Mouse (Mus musculus) limb, embryonic 11.5 days (tissue): ENCODE measurements at regions not wholly inside any gene's neighbourhood (a gene's known extent, or its start where the extent isn't known, plus 50 kb on each side); places are given as distances from the start of the nearest gene placed in this dataset.

Experiments used
- ATAC-seq: fragments of 200-750 bp; cut with Nextera tagmentation; 2 replicates; pipeline ENCODE4 v1.8.0; 2017; ENCODE audit warnings: low read depth; ENCODE audit not compliant: insufficient number of reproducible peaks, low FRiP score, low TSS enrichment
- DNase-seq: peaks from one replicate; pipeline ENCODE4 v3.0.0-alpha.2; 2015; ENCODE audit warnings: low spot score
- H3K27ac ChIP-seq: fragments of 300-500 bp; sonication (generic); replicated peaks from 2 replicates; pipeline ENCODE4 v1.5.1; 2014; ENCODE audit warnings: low read depth, mild to moderate bottlenecking, low read length
- H3K27me3 ChIP-seq: fragments of 300-500 bp; sonication (generic); 2 replicates; pipeline ENCODE4 v1.6.1; 2014; ENCODE audit warnings: mild to moderate bottlenecking, low read length, mixed read lengths; ENCODE audit not compliant: control insufficient read depth, insufficient read depth
- H3K36me3 ChIP-seq: fragments of 300-500 bp; sonication (generic); 2 replicates; pipeline ENCODE4 v1.6.1; 2014; ENCODE audit warnings: mild to moderate bottlenecking, low read length, moderate library complexity, mixed read lengths; ENCODE audit not compliant: control insufficient read depth, insufficient read depth
- H3K4me1 ChIP-seq: fragments of 300-500 bp; sonication (generic); 2 replicates; pipeline ENCODE4 v1.6.1; 2014; ENCODE audit warnings: low read length, mixed read lengths; ENCODE audit not compliant: control insufficient read depth, insufficient read depth
- H3K4me2 ChIP-seq: fragments of 300-500 bp; sonication (generic); 2 replicates; pipeline ENCODE4 v1.6.1; 2014; ENCODE audit warnings: low read depth, mild to moderate bottlenecking, moderate library complexity; ENCODE audit not compliant: severe bottlenecking
- H3K4me3 ChIP-seq: fragments of 300-500 bp; sonication (generic); 2 replicates; pipeline ENCODE4 v1.5.1; 2014; ENCODE audit warnings: low read depth, low read length
- H3K9ac ChIP-seq: fragments of 300-500 bp; sonication (generic); 2 replicates; pipeline ENCODE4 v1.6.1; 2014; ENCODE audit warnings: mild to moderate bottlenecking, low read length
- H3K9me3 ChIP-seq: fragments of 300-500 bp; sonication (generic); 2 replicates; pipeline ENCODE4 v1.6.1; 2016; ENCODE audit warnings: low read length; ENCODE audit not compliant: control insufficient read depth
- WGBS: fragments of 180-500 bp; shearing (Covaris S2); extraction: QIAGEN DNeasy Blood & Tissue Kit; methylation state at CpG from one replicate; pipeline ENCODE4 v1.1.7; 2014; 5-methylcytosine and 5-hydroxymethylcytosine counted together

DNA sequence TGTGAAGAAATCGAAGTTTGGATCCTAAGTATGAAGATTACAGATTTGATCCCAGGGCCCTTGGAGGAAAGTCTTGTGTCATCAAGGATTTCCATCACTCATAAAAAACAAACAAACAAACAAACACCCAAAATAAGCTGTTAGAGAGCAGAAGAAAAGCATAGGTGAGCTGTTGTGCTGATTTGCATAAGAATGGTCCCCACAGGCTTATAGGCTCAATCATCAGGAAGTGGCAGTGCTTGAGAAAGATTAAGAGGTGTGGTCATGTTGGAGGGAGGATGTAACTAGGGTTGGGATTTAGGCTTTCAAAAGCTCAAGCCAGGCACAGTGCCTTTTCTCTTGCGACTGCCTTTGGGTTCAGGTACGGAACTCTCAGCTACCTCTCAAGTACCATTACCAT is 205.1 kb downstream of the Gm10260 start:
- Histone ChIP-seq H3K4me1 (no peaks in the 10 kb centered on the region), H3K27ac (no peak overlapping the region), H3K36me3 (no peaks in the 10 kb centered on the region), H3K9ac (no peak overlapping the region), H3K9me3 (no peaks in the 10 kb centered on the region), H3K4me2 (no peak overlapping the region), H3K4me3 (no peak overlapping the region), H3K27me3 (no peaks in the 10 kb centered on the region)
- DNase-seq = no peak
- ATAC-seq = no peak
- 85% methylated on average over 3 of the region's 3 CpGs for WGBS

DNA sequence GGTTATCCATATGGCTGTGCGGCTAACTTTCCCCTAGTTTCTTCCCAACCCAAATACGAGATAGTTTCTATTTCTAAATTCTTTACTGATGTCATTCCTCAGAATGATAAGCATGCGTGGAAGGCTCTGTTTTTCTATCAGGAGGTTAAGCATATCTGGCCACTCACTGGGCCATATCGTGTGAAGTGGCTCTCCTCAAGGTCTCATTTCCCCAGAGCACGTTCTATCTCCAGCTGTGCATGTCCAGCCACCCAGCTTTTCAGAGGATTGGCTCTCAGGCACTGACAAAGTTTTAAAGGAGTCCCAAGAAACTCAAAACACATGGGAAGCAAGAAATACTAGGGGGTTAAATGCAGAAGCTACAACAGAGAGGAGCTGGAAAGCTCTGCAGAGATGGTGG is 205.8 kb downstream of the Gm10260 start:
- H3K4me2 ChIP-seq = no peak overlapping the region
- DNase-seq (no peak), ATAC-seq (no peak)
- no peaks in the 10 kb centered on the region for H3K9me3 ChIP-seq
- no peak overlapping the region for H3K9ac ChIP-seq
- no peaks in the 10 kb centered on the region for H3K27me3 ChIP-seq
- no peak overlapping the region for H3K4me3 ChIP-seq
- no peak overlapping the region for H3K27ac ChIP-seq
- no peaks in the 10 kb centered on the region for H3K36me3 ChIP-seq
- H3K4me1 ChIP-seq = no peaks in the 10 kb centered on the region
- 59% methylated on average over 5 of the region's 5 CpGs for WGBS

- 65% methylated on average over 4 of the region's 4 CpGs for WGBS
- Histone ChIP-seq H3K9ac (no peak overlapping the region), H3K27ac (no peak overlapping the region), H3K9me3 (no peaks in the 10 kb centered on the region), H3K36me3 (no peaks in the 10 kb centered on the region), H3K4me1 (no peaks in the 10 kb centered on the region), H3K4me2 (no peak overlapping the region), H3K27me3 (no peaks in the 10 kb centered on the region), H3K4me3 (no peak overlapping the region)
- DNase-seq = no peak
- no peak for ATAC-seq
Measured at GRCm38 (mm10) chr13:97552236-97552635, 208.2 kb downstream of the Gm10260 start.

DNA sequence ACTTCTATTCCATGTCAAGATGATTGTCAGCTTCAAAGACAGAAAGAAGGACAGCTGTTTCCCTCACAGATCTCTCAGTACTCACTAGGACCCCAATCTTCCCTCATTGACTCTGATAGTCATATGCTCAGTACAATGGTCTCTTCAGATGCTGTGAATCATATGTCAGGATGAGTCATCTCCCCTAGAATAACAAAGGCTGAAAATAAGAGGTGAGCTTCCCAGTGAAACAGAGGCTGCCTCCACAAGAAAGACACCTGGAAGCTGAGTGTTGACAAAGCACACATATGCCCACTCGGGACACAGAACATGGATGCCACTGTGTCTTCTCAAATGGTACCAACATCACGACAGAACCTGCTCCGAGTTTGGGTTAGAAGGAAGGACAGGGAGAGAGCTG is 209.6 kb downstream of the Gm10260 start:
- no peak overlapping the region for H3K4me2 ChIP-seq
- H3K4me3 ChIP-seq = no peak overlapping the region
- no peak overlapping the region for H3K9ac ChIP-seq
- ATAC-seq = no peak
- no peaks in the 10 kb centered on the region for H3K9me3 ChIP-seq
- no peak for DNase-seq
- H3K36me3 ChIP-seq = no peaks in the 10 kb centered on the region
- no peak overlapping the region for H3K27ac ChIP-seq
- no peaks in the 10 kb centered on the region for H3K4me1 ChIP-seq
- 89% methylated on average over 3 of the region's 3 CpGs for WGBS
- no peaks in the 10 kb centered on the region for H3K27me3 ChIP-seq

DNA sequence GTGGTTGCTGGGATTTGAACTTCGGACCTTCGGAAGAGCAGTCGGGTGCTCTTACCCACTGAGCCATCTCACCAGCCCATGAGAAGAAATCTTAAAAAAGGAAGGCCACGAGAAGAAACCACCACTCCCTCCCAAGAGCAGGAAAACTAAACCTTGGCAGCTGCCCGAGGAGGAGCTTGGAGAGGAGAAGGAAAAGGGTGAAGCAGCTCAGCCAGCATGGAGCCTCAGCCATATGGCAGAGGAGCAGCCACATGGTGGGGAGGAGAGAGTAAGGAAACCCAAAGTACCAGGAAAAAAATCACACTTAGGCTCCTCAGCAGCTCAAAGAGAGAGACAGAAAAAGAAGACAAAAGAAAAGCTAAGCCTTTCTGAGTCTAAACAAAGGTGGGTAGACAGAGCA is 210.3 kb downstream of the Gm10260 start:
- 90% methylated on average over 5 of the region's 5 CpGs for WGBS
- no peak overlapping the region for H3K9ac ChIP-seq
- no peaks in the 10 kb centered on the region for H3K4me1 ChIP-seq
- no peaks in the 10 kb centered on the region for H3K36me3 ChIP-seq
- no peaks in the 10 kb centered on the region for H3K9me3 ChIP-seq
- ATAC-seq = no peak
- no peak for DNase-seq
- H3K4me2 ChIP-seq = no peak overlapping the region
- H3K27ac ChIP-seq = no peak overlapping the region
- no peak overlapping the region for H3K4me3 ChIP-seq
- H3K27me3 ChIP-seq = no peaks in the 10 kb centered on the region

DNA sequence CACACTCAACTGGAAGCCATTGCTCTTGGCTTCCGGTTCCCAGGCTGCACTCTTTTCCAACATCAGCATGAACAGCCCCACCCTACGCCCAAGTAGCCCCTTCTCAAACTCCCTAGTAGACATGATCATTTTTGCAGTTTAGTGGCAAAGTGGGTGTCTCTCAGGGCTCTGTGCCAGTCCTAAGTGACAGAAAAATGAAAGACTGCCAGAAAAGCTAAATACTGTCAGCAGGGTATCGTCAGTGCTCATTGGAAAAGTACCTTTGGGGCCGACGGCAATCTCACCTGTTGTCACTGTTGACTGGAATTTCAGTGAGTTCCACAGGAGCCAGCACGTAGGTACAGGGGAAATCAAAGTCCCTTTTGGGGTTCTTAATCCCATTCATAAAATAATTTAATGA is 211.0 kb downstream of the Gm10260 start:
- H3K4me3 ChIP-seq = no peak overlapping the region
- no peak overlapping the region for H3K27ac ChIP-seq
- no peaks in the 10 kb centered on the region for H3K9me3 ChIP-seq
- DNase-seq (no peak), ATAC-seq (no peak)
- WGBS = 92% methylated on average over 6 of the region's 6 CpGs
- no peaks in the 10 kb centered on the region for H3K27me3 ChIP-seq
- H3K36me3 ChIP-seq = no peaks in the 10 kb centered on the region
- no peak overlapping the region for H3K4me2 ChIP-seq
- H3K4me1 ChIP-seq = no peaks in the 10 kb centered on the region
- no peak overlapping the region for H3K9ac ChIP-seq

- Histone ChIP-seq H3K4me2 (no peak overlapping the region), H3K36me3 (no peaks in the 10 kb centered on the region), H3K9me3 (no peaks in the 10 kb centered on the region), H3K4me1 (no peaks in the 10 kb centered on the region), H3K4me3 (no peak overlapping the region), H3K27ac (no peak overlapping the region), H3K27me3 (no peaks in the 10 kb centered on the region), H3K9ac (no peak overlapping the region)
- ATAC-seq = no peak
- WGBS = 53% methylated on average over 9 of the region's 9 CpGs
- no peak for DNase-seq
Measured at GRCm38 (mm10) chr13:97548527-97548977, 211.9 kb downstream of the Gm10260 start.

GRCm38 (mm10) chr13:97546936-97547335 is 213.5 kb downstream of the Gm10260 start:
- ATAC-seq (no peak), DNase-seq (no peak)
- Histone ChIP-seq H3K9ac (no peak overlapping the region), H3K27ac (no peak overlapping the region), H3K9me3 (no peaks in the 10 kb centered on the region), H3K4me2 (no peak overlapping the region), H3K36me3 (no peaks in the 10 kb centered on the region), H3K27me3 (no peaks in the 10 kb centered on the region), H3K4me3 (no peak overlapping the region), H3K4me1 (no peaks in the 10 kb centered on the region)
- 62% methylated on average over 5 of the region's 5 CpGs for WGBS

DNA sequence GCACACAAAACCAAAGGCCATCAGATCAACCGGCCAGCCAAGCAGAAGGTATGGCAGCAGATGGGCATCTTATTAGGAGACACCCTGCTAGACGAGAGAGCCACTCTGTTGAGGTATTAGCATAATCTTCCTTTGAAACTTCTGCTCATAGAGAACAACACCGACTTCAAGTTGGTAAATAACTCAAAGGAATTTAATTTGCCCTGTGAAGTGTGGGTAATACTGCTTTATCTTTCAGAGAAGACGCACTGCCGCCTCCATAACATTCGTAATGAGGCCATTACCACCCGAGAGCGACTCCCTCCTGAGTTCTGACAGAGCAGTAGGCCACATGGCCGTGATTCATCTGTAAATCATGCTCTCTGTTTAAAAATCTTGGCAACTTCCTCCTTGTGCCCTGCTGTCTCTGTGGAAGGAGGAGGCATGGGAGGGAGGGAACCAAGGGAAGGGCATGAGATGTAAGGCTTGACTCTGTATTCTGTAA is 214.4 kb downstream of the Gm10260 start:
- WGBS = 47% methylated on average over 9 of the region's 9 CpGs
- Histone ChIP-seq H3K4me2 (no peak overlapping the region), H3K27me3 (no peaks in the 10 kb centered on the region), H3K36me3 (no peaks in the 10 kb centered on the region), H3K9me3 (no peaks in the 10 kb centered on the region), H3K9ac (no peak overlapping the region), H3K4me1 (no peaks in the 10 kb centered on the region), H3K27ac (no peak overlapping the region), H3K4me3 (no peak overlapping the region)
- ATAC-seq (no peak), DNase-seq (no peak)
